Mouse (Mus musculus): ENCODE results near the gene Galr2.

- no peak for TF ChIP-seq CTCF (IDR thresholded peaks at IDR 0.05; ENCODE audit: low read depth, low read length)
- no peak for TF ChIP-seq POLR2AphosphoS5 (IDR thresholded peaks at IDR 0.05; ENCODE audit: insufficient replicate concordance, low read depth, low read length)
- TF ChIP-seq GATA1 (IDR thresholded peaks at IDR 0.05; ENCODE audit: borderline replicate concordance, low read length) = no peak
- no peak for TF ChIP-seq TAL1 (conservative IDR thresholded peaks at IDR 0.05; ENCODE audit: low read depth, low read length)
- TF ChIP-seq GATA2 (IDR thresholded peaks at IDR 0.05; ENCODE audit: borderline replicate concordance, low read depth, low read length) = no peak
These were observed 35.1 kb upstream of the Galr2 start for GRCm38 (mm10) chr11:116245616-116246015.

Data from G1E (cell line).